Mouse (Mus musculus): ENCODE results near the gene Ppp3ca.

- TF ChIP-seq CTCF (IDR thresholded peaks at IDR 0.05; ENCODE audit: low read depth, low read length), result no peak
- TF ChIP-seq POLR2A (IDR thresholded peaks at IDR 0.05; ENCODE audit: borderline replicate concordance, low read depth, low read length), result no peak
Observed at GRCm38 (mm10) chr3:136656460-136657035, 13.4 kb upstream of the Ppp3ca start.

All from bone marrow macrophage, adult 2 months (primary cell).